Mouse (Mus musculus) kidney, adult 2 months (tissue): ENCODE measurements around the gene Rab36. TPM values are rescaled to one million over a fixed set of nuclear protein-coding genes. Genes with fewer than 3 reads are reported as not detected.
A peak's percentile ranks its signal among the peaks of the same experiment; 100 is the strongest.

Source experiments
- DNase-seq: peaks from one replicate; pipeline ENCODE4 v3.0.0; 2021
- H3K27ac ChIP-seq: fragments of 200-500 bp; 2 replicates; pipeline ENCODE4 v1.5.1; 2012; ENCODE audit warnings: low read depth, low read length, control low read depth, inconsistent platforms; ENCODE audit not compliant: insufficient read depth
- H3K27me3 ChIP-seq: fragments of 200-500 bp; replicated peaks from 2 replicates; pipeline ENCODE4 v1.6.1; 2012; ENCODE audit warnings: mild to moderate bottlenecking, moderate library complexity, low read length, inconsistent platforms; ENCODE audit not compliant: control insufficient read depth, insufficient read depth
- H3K36me3 ChIP-seq: fragments of 200-500 bp; 2 replicates; pipeline ENCODE4 v1.6.1; 2012; ENCODE audit warnings: mild to moderate bottlenecking, moderate library complexity, low read length, inconsistent platforms; ENCODE audit not compliant: control insufficient read depth, insufficient read depth
- H3K4me1 ChIP-seq: fragments of 200-500 bp; 2 replicates; pipeline ENCODE4 v1.6.1; 2011; ENCODE audit warnings: low read length; ENCODE audit not compliant: control insufficient read depth, insufficient read depth
- H3K4me3 ChIP-seq: fragments of 200-500 bp; 2 replicates; pipeline ENCODE4 v1.5.1; 2011; ENCODE audit warnings: mild to moderate bottlenecking, low read depth, low read length, control low read depth; ENCODE audit not compliant: insufficient read depth
- CTCF ChIP-seq: fragments of 200-500 bp; conservative IDR thresholded peaks from 2 replicates; pipeline ENCODE4 v1.5.1; 2011; ENCODE audit warnings: low read depth, mild to moderate bottlenecking, control low read depth, low read length, moderate library complexity, mixed read lengths; ENCODE audit not compliant: insufficient read depth, insufficient read length
- POLR2A ChIP-seq: fragments of 200-500 bp; IDR thresholded peaks from one replicate; pipeline ENCODE4 v1.6.1; 2011; ENCODE audit warnings: low read depth, low read length, control low read depth
- WGBS: fragments of 180-500 bp; shearing (Covaris S2); methylation state at CpG from one replicate; pipeline ENCODE4 v1.1.7; 2018; 5-methylcytosine and 5-hydroxymethylcytosine counted together
- polyA plus RNA-seq: library from polyadenylated mRNA; depleted of rRNA; stranded (reverse); fragments of >200 nt; gene quantifications from 2 replicates; pipeline ENCODE4 v1.2.3, GENCODE M21; 2012

Rab36 gene
- polyA plus RNA-seq, 1 experiment = 9.5 TPM

GRCm38 (mm10) chr10:75062189-75062561 is 25.3 kb downstream of the Rab36 start:
- peak; percentile 42 for DNase-seq
- WGBS = 33% methylated on average over 6 of the region's 6 CpGs
- TF ChIP-seq CTCF = no peak
- no peak for TF ChIP-seq POLR2A

DNA sequence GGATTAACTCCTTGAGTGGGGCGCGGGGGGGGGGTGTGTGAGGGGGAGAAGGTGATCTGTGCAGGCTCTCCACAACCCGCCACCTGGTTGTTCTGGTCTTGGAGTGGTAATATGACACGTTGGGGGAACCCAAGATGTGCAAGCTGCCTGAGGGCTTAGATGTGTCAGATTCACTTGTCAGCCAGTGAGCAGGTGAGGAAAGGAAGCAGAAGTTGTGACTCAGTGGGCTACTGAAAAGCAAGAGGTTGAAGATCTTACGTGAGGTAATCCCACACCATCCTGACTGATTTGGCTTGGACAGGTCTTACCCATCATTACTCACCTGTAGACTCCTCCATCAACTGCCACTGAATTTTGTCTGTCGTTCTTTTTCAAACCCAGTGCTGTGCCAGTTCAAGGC is 25.8 kb downstream of the Rab36 start:
- no peaks in the 10 kb centered on the region for H3K27me3 ChIP-seq
- H3K27ac ChIP-seq = no peak overlapping the region
- no peaks in the 10 kb centered on the region for H3K36me3 ChIP-seq
- H3K4me3 ChIP-seq = peak overlapping the region; percentile 70; the same call in 1 of the 2 replicates
- 56% methylated on average over 6 of the region's 6 CpGs for WGBS
- no peak for DNase-seq
- TF ChIP-seq CTCF (no peak), POLR2A (no peak)
- peaks cover 28% of the 10 kb centered on the region; the same call in 1 of the 2 replicates for H3K4me1 ChIP-seq

More at GRCm38 (mm10) chr10:75062189-75062561, 25.3 kb downstream of the Rab36 start:
- Histone ChIP-seq H3K4me3 (peak overlapping the region; percentile 70), H3K36me3 (no peaks in the 10 kb centered on the region), H3K27ac (no peak overlapping the region), H3K4me1 (peaks cover 24% of the 10 kb centered on the region; the same call in 1 of the 2 replicates), H3K27me3 (no peaks in the 10 kb centered on the region)

DNA sequence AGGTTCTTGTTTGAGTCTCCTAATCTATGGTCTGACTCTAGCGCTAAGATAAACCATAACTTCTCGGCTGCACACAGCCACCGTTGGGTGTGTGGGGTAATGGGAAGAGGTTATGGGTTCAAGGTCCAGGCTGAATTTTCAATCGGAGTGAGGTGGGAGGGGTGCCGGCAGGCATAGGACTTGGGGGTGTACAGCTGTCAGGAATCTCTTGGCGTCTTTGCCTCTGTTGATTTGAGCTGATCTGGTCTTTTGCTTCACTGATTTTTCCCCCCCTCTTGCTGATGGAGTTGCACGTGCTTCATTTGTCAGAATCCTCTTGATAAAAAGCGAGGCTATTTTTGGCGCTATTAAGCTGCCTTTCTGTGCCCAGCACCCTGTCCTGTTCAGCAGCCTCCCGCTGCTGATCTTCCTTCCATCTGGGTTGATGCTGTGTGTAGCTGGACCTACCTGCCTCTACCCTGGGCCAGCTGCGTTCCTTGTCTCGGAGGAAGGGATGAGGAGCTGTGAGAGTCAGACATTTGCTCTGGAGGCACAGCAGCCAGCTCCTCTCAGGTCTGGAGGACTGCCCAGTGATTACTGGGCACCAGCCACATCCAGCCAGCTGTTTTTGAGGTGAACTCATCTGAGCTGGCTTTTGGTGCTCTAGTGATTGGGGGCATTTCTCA is 26.6 kb downstream of the Rab36 start:
- H3K4me3 ChIP-seq = peak overlapping the region; percentile 4
- H3K4me1 ChIP-seq = peaks cover 29% of the 10 kb centered on the region; the same call in 1 of the 2 replicates
- no peak overlapping the region for H3K27ac ChIP-seq

GRCm38 (mm10) chr10:75065691-75066090 is 28.8 kb downstream of the Rab36 start:
- H3K27ac ChIP-seq = no peak overlapping the region
- WGBS = 81% methylated on average over 6 of the region's 6 CpGs
- TF ChIP-seq POLR2A = no peak
- TF ChIP-seq CTCF = no peak
- H3K4me1 ChIP-seq = peaks cover 33% of the 10 kb centered on the region; the same call in 1 of the 2 replicates
- no peaks in the 10 kb centered on the region for H3K27me3 ChIP-seq
- no peaks in the 10 kb centered on the region for H3K36me3 ChIP-seq
- H3K4me3 ChIP-seq = no peak overlapping the region
- no peak for DNase-seq

More for the DNA sequence above, 26.6 kb downstream of the Rab36 start:
- DNase-seq = peak; percentile 39
- no peak for TF ChIP-seq POLR2A
- no peak for TF ChIP-seq CTCF
- H3K27me3 ChIP-seq = no peaks in the 10 kb centered on the region
- 35% methylated on average over 12 of the region's 12 CpGs for WGBS
- H3K36me3 ChIP-seq = no peaks in the 10 kb centered on the region

- no peak overlapping the region for H3K27ac ChIP-seq
These were observed 30.6 kb downstream of the Rab36 start for GRCm38 (mm10) chr10:75067446-75067845.

GRCm38 (mm10) chr10:75068086-75068485 is 31.2 kb downstream of the Rab36 start:
- DNase-seq = no peak
- H3K27me3 ChIP-seq = no peaks in the 10 kb centered on the region
- peak overlapping the region; percentile 49 for H3K27ac ChIP-seq
- H3K36me3 ChIP-seq = no peaks in the 10 kb centered on the region
- 20% methylated on average over 2 of the region's 2 CpGs for WGBS
- no peak overlapping the region for H3K4me3 ChIP-seq
- H3K4me1 ChIP-seq = peaks cover 29% of the 10 kb centered on the region; the same call in 1 of the 2 replicates
- TF ChIP-seq POLR2A (no peak), CTCF (no peak)

More at GRCm38 (mm10) chr10:75067446-75067845, 30.6 kb downstream of the Rab36 start:
- no peaks in the 10 kb centered on the region for H3K36me3 ChIP-seq
- H3K4me3 ChIP-seq = no peak overlapping the region
- TF ChIP-seq CTCF (no peak), POLR2A (no peak)
- H3K27me3 ChIP-seq = no peaks in the 10 kb centered on the region
- DNase-seq = peak; percentile 54
- peaks cover 33% of the 10 kb centered on the region; the same call in 1 of the 2 replicates for H3K4me1 ChIP-seq

GRCm38 (mm10) chr10:75068624-75069328 is 31.9 kb downstream of the Rab36 start:
- TF ChIP-seq CTCF (no peak), POLR2A (no peak)
- peak; percentile 63 for DNase-seq
- H3K4me3 ChIP-seq = no peak overlapping the region
- no peaks in the 10 kb centered on the region for H3K27me3 ChIP-seq
- peaks cover 22% of the 10 kb centered on the region; the same call in 1 of the 2 replicates for H3K4me1 ChIP-seq
- H3K36me3 ChIP-seq = no peaks in the 10 kb centered on the region
- WGBS = 32% methylated on average over 12 of the region's 12 CpGs
- peak overlapping the region; percentile 57; the same call in 1 of the 2 replicates for H3K27ac ChIP-seq
